Mouse (Mus musculus) hindbrain, embryonic 11.5 days (tissue): ENCODE measurements around the gene Trnp1. TPM values are rescaled to one million over a fixed set of nuclear protein-coding genes. Genes with fewer than 3 reads are reported as not detected.
"Not testable (repeated sequence)": the region's sequence is repeated elsewhere in the genome, so short reads cannot be mapped to it uniquely, and the experiment has no call there.

ENCODE experiments used
- ATAC-seq: fragments of 200-750 bp; cut with Nextera tagmentation; 2 replicates; pipeline ENCODE4 v1.8.0; 2017; ENCODE audit warnings: mild to moderate bottlenecking, moderate TSS enrichment, moderate library complexity; ENCODE audit not compliant: low FRiP score
- DNase-seq: peaks from one replicate; pipeline ENCODE4 v3.0.0-alpha.2; 2015; ENCODE audit warnings: low spot score
- H3K27ac ChIP-seq: fragments of 300-500 bp; sonication (generic); 2 replicates; pipeline ENCODE4 v1.5.1; 2014; ENCODE audit warnings: mild to moderate bottlenecking, low read depth, low read length
- H3K27me3 ChIP-seq: fragments of 300-500 bp; sonication (generic); 2 replicates; pipeline ENCODE4 v1.6.1; 2014; ENCODE audit warnings: mild to moderate bottlenecking, low read length, moderate library complexity, mixed read lengths; ENCODE audit not compliant: control insufficient read depth, insufficient read depth
- H3K36me3 ChIP-seq: fragments of 300-500 bp; sonication (generic); 2 replicates; pipeline ENCODE4 v1.6.1; 2014; ENCODE audit warnings: mild to moderate bottlenecking, low read length, moderate library complexity, mixed read lengths; ENCODE audit not compliant: control insufficient read depth, insufficient read depth
- H3K4me1 ChIP-seq: fragments of 300-500 bp; sonication (generic); replicated peaks from 2 replicates; pipeline ENCODE4 v1.6.1; 2014; ENCODE audit warnings: low read length, mixed read lengths; ENCODE audit not compliant: control insufficient read depth, insufficient read depth
- H3K4me2 ChIP-seq: fragments of 300-500 bp; sonication (generic); replicated peaks from 2 replicates; pipeline ENCODE4 v1.6.1; 2014; ENCODE audit warnings: mild to moderate bottlenecking, low read depth, low read length
- H3K4me3 ChIP-seq: fragments of 300-500 bp; sonication (generic); 2 replicates; pipeline ENCODE4 v1.5.1; 2014; ENCODE audit warnings: low read depth, low read length
- H3K9ac ChIP-seq: fragments of 300-500 bp; sonication (generic); 2 replicates; pipeline ENCODE4 v1.6.1; 2014; ENCODE audit warnings: low read depth, low read length
- H3K9me3 ChIP-seq: fragments of 300-500 bp; sonication (generic); 2 replicates; pipeline ENCODE4 v1.6.1; 2016; ENCODE audit warnings: low read length; ENCODE audit not compliant: control insufficient read depth
- WGBS: fragments of 180-500 bp; shearing (Covaris S2); extraction: QIAGEN DNeasy Blood & Tissue Kit; methylation state at CpG from one replicate; pipeline ENCODE4 v1.1.7; 2014; 5-methylcytosine and 5-hydroxymethylcytosine counted together
- polyA plus RNA-seq: library from polyadenylated mRNA; unstranded; fragments of >200 nt; fragmentation: Nextera tagmentation; extraction: Ambion mirVana; gene quantifications from 2 replicates; pipeline ENCODE4 v1.2.1, GENCODE M21; 2014

Trnp1 gene
- polyA plus RNA-seq, 1 experiment from 2014 or later = 1.7 TPM

GRCm38 (mm10) chr4:133518601-133519368 is 20.4 kb upstream of the Trnp1 start, which contains the start of gene Kdf1:
TSS of gene Kdf1 (plus strand) at chr4:133518963.
- no peak for DNase-seq

DNA sequence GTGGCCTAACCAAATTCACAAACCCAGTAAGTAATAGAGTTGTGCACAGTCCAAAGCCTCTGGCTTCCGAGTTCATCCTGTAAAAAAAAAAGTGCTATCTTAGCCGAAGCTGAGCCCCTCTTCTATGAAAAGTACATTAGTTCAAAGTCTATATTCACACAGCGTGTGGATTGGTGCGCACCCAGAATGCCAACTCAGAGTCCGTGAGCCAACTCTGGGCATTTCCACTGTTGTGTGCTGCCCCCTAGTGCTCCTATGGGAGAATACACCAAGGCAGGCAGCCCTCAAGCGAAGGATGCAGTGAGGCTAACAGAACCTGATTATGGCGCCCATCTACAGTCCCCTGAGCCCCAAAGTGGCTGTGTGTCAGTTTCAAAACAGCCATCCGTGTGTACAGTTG is 14.6 kb upstream of the Trnp1 start:
- Histone ChIP-seq H3K9ac (no peak overlapping the region), H3K27ac (no peak overlapping the region), H3K4me1 (no peaks in the 10 kb centered on the region), H3K36me3 (no peaks in the 10 kb centered on the region), H3K27me3 (peaks cover 5% of the 10 kb centered on the region), H3K4me3 (no peak overlapping the region), H3K4me2 (no peak overlapping the region), H3K9me3 (no peaks in the 10 kb centered on the region)
- 12% methylated on average over 8 of the region's 8 CpGs for WGBS
- ATAC-seq = no peak
- DNase-seq = peak; percentile 83

More at GRCm38 (mm10) chr4:133518601-133519368, 20.4 kb upstream of the Trnp1 start, which contains the start of gene Kdf1:
- Histone ChIP-seq H3K9ac (no peak within 1 kb of the TSS), H3K27ac (no peak within 1 kb of the TSS), H3K27me3 (peaks cover 32% of the 10 kb centered on the region), H3K4me3 (peak within 1 kb of the TSS; percentile 28), H3K36me3 (no peaks in the 10 kb centered on the region), H3K4me1 (no peaks in the 10 kb centered on the region), H3K9me3 (no peaks in the 10 kb centered on the region), H3K4me2 (peak within 1 kb of the TSS; percentile 37)
- WGBS = 7% methylated on average over 29 of the region's 69 CpGs
- ATAC-seq = no peak

GRCm38 (mm10) chr4:133512511-133512910 is 14.2 kb upstream of the Trnp1 start:
- not testable (repeated sequence) for H3K9me3 ChIP-seq, H3K27me3 ChIP-seq, H3K36me3 ChIP-seq, H3K27ac ChIP-seq, H3K9ac ChIP-seq, DNase-seq, H3K4me2 ChIP-seq, H3K4me3 ChIP-seq, ATAC-seq, H3K4me1 ChIP-seq
- WGBS = 54% methylated on average over 4 of the region's 5 CpGs

DNA sequence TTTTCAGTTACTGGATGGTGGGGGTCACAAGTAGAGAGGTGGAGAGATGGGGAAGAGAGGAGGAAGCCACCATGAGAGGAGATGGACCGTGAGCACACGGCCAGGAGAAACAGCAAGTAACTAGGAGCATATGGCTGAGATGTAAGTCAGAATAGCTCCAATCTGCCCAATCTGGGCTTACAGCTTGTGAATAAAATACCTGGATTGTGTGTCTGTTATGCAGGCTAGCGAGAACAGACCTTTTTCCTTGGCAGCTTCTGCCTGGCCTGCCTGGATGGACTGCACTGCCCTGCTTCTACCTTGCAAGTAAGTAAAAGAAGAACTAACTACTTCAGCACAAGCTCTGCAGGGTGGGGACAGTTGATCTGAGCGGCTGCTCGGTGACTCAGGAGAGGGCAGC is 12.7 kb upstream of the Trnp1 start:
- no peak overlapping the region for H3K27ac ChIP-seq
- 79% methylated on average over 5 of the region's 5 CpGs for WGBS
- H3K36me3 ChIP-seq = no peaks in the 10 kb centered on the region
- H3K9ac ChIP-seq = no peak overlapping the region
- H3K4me1 ChIP-seq = no peaks in the 10 kb centered on the region
- DNase-seq (no peak), ATAC-seq (no peak)
- no peak overlapping the region for H3K4me3 ChIP-seq
- H3K9me3 ChIP-seq = no peaks in the 10 kb centered on the region
- no peaks in the 10 kb centered on the region; the same call in 1 of the 2 replicates for H3K27me3 ChIP-seq
- H3K4me2 ChIP-seq = no peak overlapping the region

DNA sequence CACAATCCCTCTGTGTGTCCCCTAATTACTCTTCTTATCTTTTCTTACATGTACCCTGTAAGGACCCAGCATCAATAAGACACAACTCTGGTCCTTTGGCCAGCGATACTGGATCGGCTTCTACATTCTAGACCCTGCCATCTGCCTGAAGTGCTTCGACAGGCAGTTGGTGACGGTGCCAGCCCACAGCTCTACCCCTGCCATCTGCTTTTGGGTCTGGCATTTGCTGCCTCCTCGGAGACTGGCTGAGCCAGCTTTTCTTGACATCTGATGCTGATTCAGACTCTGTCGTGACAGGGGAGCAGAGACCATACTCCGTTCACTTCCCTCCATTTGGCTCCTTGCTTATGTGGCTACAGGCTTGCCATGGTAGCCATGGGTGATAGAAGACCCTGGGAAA is 10.6 kb upstream of the Trnp1 start:
- H3K4me1 ChIP-seq = no peaks in the 10 kb centered on the region
- H3K9me3 ChIP-seq = no peaks in the 10 kb centered on the region
- no peak overlapping the region for H3K27ac ChIP-seq
- no peak overlapping the region for H3K4me3 ChIP-seq
- H3K36me3 ChIP-seq = no peaks in the 10 kb centered on the region
- no peaks in the 10 kb centered on the region for H3K27me3 ChIP-seq
- no peak for ATAC-seq
- no peak overlapping the region for H3K9ac ChIP-seq
- H3K4me2 ChIP-seq = no peak overlapping the region
- WGBS = 85% methylated on average over 7 of the region's 7 CpGs
- no peak for DNase-seq

GRCm38 (mm10) chr4:133506573-133506972 is 8.2 kb upstream of the Trnp1 start:
- no peaks in the 10 kb centered on the region for H3K4me1 ChIP-seq
- no peaks in the 10 kb centered on the region for H3K36me3 ChIP-seq
- no peak overlapping the region for H3K27ac ChIP-seq
- no peak overlapping the region for H3K4me3 ChIP-seq
- peaks cover 3% of the 10 kb centered on the region; the same call in 1 of the 2 replicates for H3K27me3 ChIP-seq
- H3K9ac ChIP-seq = no peak overlapping the region
- 77% methylated on average over 5 of the region's 5 CpGs for whole genome bisulfite sequencing
- no peak overlapping the region for H3K4me2 ChIP-seq
- ATAC-seq (no peak), DNase-seq (no peak)
- H3K9me3 ChIP-seq = no peaks in the 10 kb centered on the region

DNA sequence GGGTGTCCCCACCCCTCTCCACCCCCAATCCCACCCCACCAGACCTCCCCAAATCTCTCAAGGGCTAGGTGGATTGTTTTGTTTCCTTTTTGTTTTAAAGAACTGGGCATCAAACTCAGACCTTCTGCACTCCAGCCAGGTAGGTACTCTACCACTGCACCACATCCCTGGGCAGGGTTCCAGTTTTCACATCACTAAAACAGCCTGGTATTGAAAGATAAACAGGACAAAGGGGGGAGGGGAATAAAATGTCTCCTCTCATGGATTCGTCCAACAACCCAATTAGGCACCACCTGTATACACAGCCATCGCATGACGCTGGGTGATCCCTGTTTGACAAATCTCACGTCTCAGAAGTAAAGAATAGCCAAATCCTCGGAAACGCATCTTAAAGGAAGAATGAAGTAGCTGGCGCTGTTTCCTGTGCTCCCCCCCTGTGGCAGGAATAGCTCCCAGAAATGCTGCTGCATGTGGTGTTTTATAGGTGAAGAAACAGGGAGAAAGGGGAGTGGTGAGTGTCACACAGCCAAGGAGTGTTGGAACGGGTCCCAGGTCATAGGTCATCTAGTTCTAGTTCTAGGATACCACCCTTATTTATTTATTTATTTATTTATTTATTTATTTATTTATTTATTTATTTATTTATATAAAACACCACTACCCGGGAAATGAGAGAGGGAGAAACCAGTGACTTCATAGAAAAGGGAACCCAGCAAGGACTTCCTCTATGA is 6.6 kb upstream of the Trnp1 start:
- no peak overlapping the region for H3K27ac ChIP-seq
- no peak for ATAC-seq
- peaks cover 11% of the 10 kb centered on the region for H3K27me3 ChIP-seq
- DNase-seq = no peak
- H3K9me3 ChIP-seq = no peaks in the 10 kb centered on the region
- no peak overlapping the region for H3K4me3 ChIP-seq
- no peak overlapping the region for H3K9ac ChIP-seq
- H3K36me3 ChIP-seq = no peaks in the 10 kb centered on the region
- H3K4me2 ChIP-seq = no peak overlapping the region
- H3K4me1 ChIP-seq = no peaks in the 10 kb centered on the region
- 68% methylated on average over 9 of the region's 9 CpGs for WGBS

GRCm38 (mm10) chr4:133504300-133504699 is 6.0 kb upstream of the Trnp1 start:
- DNase-seq (no peak), ATAC-seq (no peak)
- H3K9ac ChIP-seq = no peak overlapping the region
- no peaks in the 10 kb centered on the region for H3K9me3 ChIP-seq
- no peak overlapping the region for H3K4me3 ChIP-seq
- 70% methylated on average over 5 of the region's 5 CpGs for WGBS
- no peaks in the 10 kb centered on the region for H3K36me3 ChIP-seq
- no peak overlapping the region for H3K27ac ChIP-seq
- no peak overlapping the region for H3K4me2 ChIP-seq
- H3K4me1 ChIP-seq = no peaks in the 10 kb centered on the region
- H3K27me3 ChIP-seq = peaks cover 17% of the 10 kb centered on the region
